Mouse (Mus musculus): ENCODE measurements around the gene Nxph4.

The Nxph4 gene

DNA sequence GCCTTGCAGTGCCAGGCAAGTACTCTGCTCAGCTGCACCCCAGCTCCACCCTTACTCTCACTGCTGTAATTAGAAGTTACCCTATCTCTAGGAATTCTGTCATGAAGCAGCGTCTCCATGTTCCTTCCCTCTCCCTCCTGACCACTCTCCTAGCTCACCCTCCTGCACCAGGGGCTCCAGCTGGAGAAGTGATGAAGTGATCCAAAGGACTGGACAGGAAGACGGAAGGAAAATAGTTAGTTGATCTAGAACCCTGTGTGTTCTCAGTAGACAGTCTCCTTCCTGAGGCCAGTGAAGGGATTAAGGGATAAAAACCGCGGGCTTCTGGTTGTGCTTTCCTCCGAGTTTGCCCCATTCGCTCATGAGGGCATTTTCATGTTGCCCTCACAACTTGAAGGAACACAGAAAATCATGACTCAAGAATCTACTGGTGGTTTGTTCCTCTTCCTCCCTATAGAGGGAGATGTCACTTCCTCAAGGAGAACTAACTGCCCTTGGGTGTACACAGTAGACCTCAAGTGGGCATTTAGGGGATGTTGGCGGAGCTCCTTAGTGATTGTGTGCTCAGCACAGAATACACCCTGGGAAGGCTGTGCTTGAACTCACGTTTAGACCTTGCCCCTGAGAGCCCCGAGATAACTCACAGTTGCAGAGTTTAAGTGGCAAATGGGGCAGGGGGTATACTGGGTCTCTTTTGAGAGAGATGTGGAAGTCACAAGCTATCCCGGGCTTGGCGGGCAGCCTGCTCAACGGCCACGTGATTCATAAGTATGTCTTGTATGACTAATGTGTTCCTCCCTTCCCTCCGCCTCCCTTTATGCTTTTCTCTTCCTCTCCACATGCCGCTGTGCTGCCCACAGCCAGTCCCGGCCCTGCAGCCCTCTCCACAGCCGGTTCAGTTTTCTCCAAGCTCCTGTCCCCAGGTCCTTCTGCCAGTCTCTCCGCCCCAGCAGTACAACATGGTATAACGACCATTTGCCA lies 53.2 kb downstream of the Nxph4 start:
- DNase-seq, result no peak

GRCm38 (mm10) chr10:127479131-127479530 lies 55.2 kb downstream of the Nxph4 start:
- no peak for DNase-seq

- no peak for DNase-seq
These were observed 57.1 kb downstream of the Nxph4 start for GRCm38 (mm10) chr10:127477301-127477700.

- no peak for DNase-seq
These were observed 57.8 kb downstream of the Nxph4 start for GRCm38 (mm10) chr10:127476541-127476940.
